Mouse (Mus musculus) liver, adult 2 months (tissue): ENCODE data around the gene Tead2. TPM values are rescaled to one million over a fixed set of nuclear protein-coding genes. Genes with fewer than 3 reads are reported as not detected.

ENCODE experiments used
- DNase-seq: peaks from one replicate; pipeline ENCODE4 v3.0.0-alpha.2; 2011; ENCODE audit warnings: low read depth, low spot score; ENCODE audit errors: extremely low read depth
- H3K27ac ChIP-seq: fragments of 200-500 bp; replicated peaks from 2 replicates; pipeline ENCODE4 v1.5.1; 2012; ENCODE audit warnings: low read depth, mild to moderate bottlenecking, control low read depth, inconsistent platforms, low read length; ENCODE audit not compliant: insufficient read depth
- H3K27me3 ChIP-seq: fragments of 200-500 bp; 2 replicates; pipeline ENCODE4 v1.6.1; 2012; ENCODE audit warnings: mild to moderate bottlenecking, moderate library complexity, low read length, inconsistent platforms; ENCODE audit not compliant: control insufficient read depth, insufficient read depth
- H3K36me3 ChIP-seq: fragments of 200-500 bp; 2 replicates; pipeline ENCODE4 v1.6.1; 2012; ENCODE audit warnings: low read length, inconsistent platforms; ENCODE audit not compliant: control insufficient read depth, insufficient read depth
- H3K4me1 ChIP-seq: fragments of 200-500 bp; 2 replicates; pipeline ENCODE4 v1.6.1; 2011; ENCODE audit warnings: low read length; ENCODE audit not compliant: control insufficient read depth, insufficient read depth
- H3K4me3 ChIP-seq: fragments of 200-500 bp; 2 replicates; pipeline ENCODE4 v1.5.1; 2011; ENCODE audit warnings: low read depth, mild to moderate bottlenecking, control low read depth, low read length, moderate library complexity; ENCODE audit not compliant: insufficient read depth
- H3K79me2 ChIP-seq: fragments of 200-500 bp; 2 replicates; pipeline ENCODE4 v1.6.1; 2012; ENCODE audit warnings: inconsistent platforms, mild to moderate bottlenecking, low read length, moderate library complexity; ENCODE audit not compliant: control insufficient read depth, insufficient read depth
- H3K9ac ChIP-seq: fragments of 200-500 bp; 2 replicates; pipeline ENCODE4 v1.6.1; 2012; ENCODE audit warnings: low read depth, mild to moderate bottlenecking, control low read depth, inconsistent platforms, low read length
- CTCF ChIP-seq: fragments of 200-500 bp; IDR thresholded peaks from 2 replicates; pipeline ENCODE4 v1.5.1; 2011; ENCODE audit warnings: low read depth, low read length, control low read depth
- POLR2A ChIP-seq: fragments of 200-500 bp; IDR thresholded peaks from 2 replicates; pipeline ENCODE4 v1.6.1; 2011; ENCODE audit warnings: low read length, control low read depth; ENCODE audit not compliant: insufficient read depth; ENCODE audit errors: extremely low read depth
- WGBS: fragments of 180-500 bp; shearing (Covaris S2); methylation state at CpG from one replicate; pipeline ENCODE4 v1.1.7; 2018; 5-methylcytosine and 5-hydroxymethylcytosine counted together
- polyA plus RNA-seq: library from polyadenylated mRNA; depleted of rRNA; stranded (reverse); fragments of >200 nt; gene quantifications from 2 replicates; pipeline ENCODE4 v1.2.3, GENCODE M21; 2012
- total RNA-seq: library from RNA; depleted of rRNA; stranded (reverse); fragments of >200 nt; gene quantifications from 2 replicates; pipeline ENCODE4 v1.2.3, GENCODE M21; 2014

Gene Tead2
- total and polyA plus RNA-seq, 2 experiments: 1.5 to 2.9 TPM

- no peak for DNase-seq
- TF ChIP-seq CTCF (no peak), POLR2A (no peak)
- Histone ChIP-seq H3K9ac (no peak overlapping the region), H3K27ac (no peak overlapping the region), H3K79me2 (no peaks in the 10 kb centered on the region), H3K27me3 (no peaks in the 10 kb centered on the region), H3K4me3 (no peak overlapping the region), H3K4me1 (no peaks in the 10 kb centered on the region), H3K36me3 (no peaks in the 10 kb centered on the region)
- 93% methylated on average over 7 of the region's 7 CpGs for WGBS
Observed at GRCm38 (mm10) chr7:45224826-45225225, 9.3 kb downstream of the Tead2 start.

DNA sequence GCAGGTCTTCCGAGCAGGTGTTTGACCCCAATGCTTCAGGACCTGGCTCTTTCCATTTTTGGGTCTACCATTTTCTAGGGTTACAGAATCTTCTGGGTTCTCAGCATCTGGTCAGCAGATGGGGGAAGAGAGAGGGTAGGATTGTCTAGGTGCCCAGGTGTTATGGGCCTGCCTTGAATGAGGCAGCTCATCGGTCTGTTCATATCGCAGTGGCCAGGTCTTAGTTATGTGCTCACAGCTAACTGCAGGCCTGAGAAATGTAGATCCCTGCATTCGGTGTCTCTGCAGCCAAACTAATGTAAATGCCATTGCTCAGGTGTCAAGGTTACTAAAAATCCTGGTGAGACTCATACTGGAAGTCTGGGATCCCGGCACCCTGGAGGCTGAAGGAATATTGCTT lies 10.9 kb downstream of the Tead2 start:
- no peaks in the 10 kb centered on the region for H3K4me1 ChIP-seq
- H3K4me3 ChIP-seq: no peak overlapping the region
- no peaks in the 10 kb centered on the region for H3K79me2 ChIP-seq
- H3K27ac ChIP-seq: no peak overlapping the region
- H3K9ac ChIP-seq: no peak overlapping the region
- WGBS: 95% methylated on average over 5 of the region's 5 CpGs
- DNase-seq: no peak
- H3K27me3 ChIP-seq: no peaks in the 10 kb centered on the region
- no peaks in the 10 kb centered on the region for H3K36me3 ChIP-seq
- no peak for TF ChIP-seq CTCF
- no peak for TF ChIP-seq POLR2A

DNA sequence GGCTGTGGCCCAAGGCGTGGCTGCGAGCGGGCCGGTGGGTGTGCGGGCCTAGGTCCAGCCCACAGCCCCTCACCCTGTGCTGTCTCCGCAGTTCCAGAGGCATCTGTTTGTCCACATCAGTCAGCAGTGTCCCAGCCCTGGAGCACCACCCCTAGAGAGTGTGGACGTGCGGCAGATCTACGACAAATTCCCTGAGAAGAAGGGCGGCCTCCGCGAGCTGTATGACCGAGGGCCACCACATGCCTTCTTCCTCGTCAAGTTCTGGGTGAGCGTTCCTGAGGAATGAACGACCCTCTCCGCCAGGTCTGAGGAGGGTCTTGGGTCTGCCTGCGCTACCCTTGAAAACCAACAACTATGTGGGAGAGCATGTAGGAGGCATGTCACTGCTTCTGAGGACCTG lies 13.0 kb downstream of the Tead2 start:
- H3K4me1 ChIP-seq: no peaks in the 10 kb centered on the region
- H3K9ac ChIP-seq: no peak overlapping the region
- H3K27me3 ChIP-seq: no peaks in the 10 kb centered on the region
- no peak for DNase-seq
- H3K4me3 ChIP-seq: no peak overlapping the region
- TF ChIP-seq POLR2A: no peak
- TF ChIP-seq CTCF: no peak
- H3K36me3 ChIP-seq: no peaks in the 10 kb centered on the region
- WGBS: 95% methylated on average over 18 of the region's 18 CpGs
- no peak overlapping the region for H3K27ac ChIP-seq
- H3K79me2 ChIP-seq: no peaks in the 10 kb centered on the region

DNA sequence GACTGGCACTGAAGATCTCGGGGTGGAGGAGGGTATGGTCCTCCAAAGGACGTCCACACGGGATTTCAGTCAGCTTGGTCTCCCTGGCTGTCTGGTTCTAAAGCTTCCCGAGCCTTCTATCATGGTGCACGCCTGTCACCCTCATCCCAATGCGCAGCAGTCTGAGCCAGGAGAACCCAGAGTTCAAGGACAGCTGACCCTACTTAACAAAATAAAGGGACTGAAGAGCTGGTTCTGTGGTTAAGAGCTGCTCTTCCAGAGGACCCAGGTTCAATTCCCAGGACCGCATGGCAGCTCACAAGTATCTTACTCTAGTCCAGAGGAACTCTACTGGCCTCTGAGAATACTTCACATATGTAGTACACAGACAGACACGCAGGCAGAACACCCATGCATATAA lies 13.5 kb downstream of the Tead2 start:
- no peak overlapping the region for H3K27ac ChIP-seq
- no peak overlapping the region for H3K9ac ChIP-seq
- no peak for DNase-seq
- WGBS: 90% methylated on average over 8 of the region's 8 CpGs
- H3K4me1 ChIP-seq: no peaks in the 10 kb centered on the region
- H3K36me3 ChIP-seq: no peaks in the 10 kb centered on the region
- H3K27me3 ChIP-seq: 0 out of 2 replicates have a peak, but pooled peaks cover under 1% of the 10 kb centered on the region
- TF ChIP-seq CTCF (no peak), POLR2A (no peak)
- H3K79me2 ChIP-seq: no peaks in the 10 kb centered on the region
- H3K4me3 ChIP-seq: no peak overlapping the region

DNA sequence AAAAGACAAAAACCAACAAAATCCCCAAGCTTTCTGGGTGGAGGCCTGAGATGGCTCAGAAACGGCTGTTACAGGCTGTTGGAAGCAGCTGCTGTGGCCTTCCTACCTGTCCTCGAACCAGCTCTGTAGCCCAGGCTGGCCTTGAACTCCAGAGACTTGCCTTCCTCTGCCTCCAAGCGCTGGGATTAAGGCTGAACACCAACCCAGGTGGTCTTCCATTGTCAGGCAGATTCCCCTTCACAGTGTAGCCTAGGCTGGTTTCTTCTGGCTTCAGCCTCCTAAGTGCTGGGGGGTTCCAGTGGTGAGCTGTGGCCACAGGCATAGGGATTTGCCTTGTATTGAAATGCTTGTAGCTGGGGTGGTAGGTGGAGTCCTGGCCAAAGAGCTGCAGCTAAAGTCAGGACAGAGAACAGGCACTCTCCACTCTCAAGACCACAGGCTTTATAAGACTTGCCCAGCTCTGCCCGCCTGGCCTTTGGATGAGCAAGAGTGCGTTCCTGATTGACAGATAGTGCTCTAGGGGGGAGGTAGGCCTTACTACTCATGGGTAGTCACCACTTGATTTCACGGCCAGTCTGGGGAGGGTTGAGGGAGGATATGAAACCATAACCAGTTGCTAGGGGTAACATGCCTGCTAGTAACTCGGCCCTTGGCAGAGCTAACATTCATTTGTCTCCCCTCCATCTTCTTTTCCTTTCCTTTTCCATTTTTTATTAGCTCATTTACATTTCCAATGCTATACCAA lies 14.1 kb downstream of the Tead2 start:
- no peak overlapping the region for H3K27ac ChIP-seq
- no peak overlapping the region for H3K4me3 ChIP-seq
- peaks cover 4% of the 10 kb centered on the region; the same call in 1 of the 2 replicates for H3K27me3 ChIP-seq
- DNase-seq: no peak
- H3K4me1 ChIP-seq: 0 out of 2 replicates have a peak, but pooled peaks cover under 1% of the 10 kb centered on the region
- no peaks in the 10 kb centered on the region for H3K36me3 ChIP-seq
- no peaks in the 10 kb centered on the region for H3K79me2 ChIP-seq
- 89% methylated on average over 7 of the region's 7 CpGs for WGBS
- no peak for TF ChIP-seq POLR2A
- no peak for TF ChIP-seq CTCF
- H3K9ac ChIP-seq: no peak overlapping the region

- DNase-seq: no peak
- WGBS: 93% methylated on average over 12 of the region's 12 CpGs
- H3K79me2 ChIP-seq: no peaks in the 10 kb centered on the region
- no peaks in the 10 kb centered on the region for H3K36me3 ChIP-seq
- peaks cover 4% of the 10 kb centered on the region; the same call in 1 of the 2 replicates for H3K27me3 ChIP-seq
- no peak overlapping the region for H3K27ac ChIP-seq
- no peak for TF ChIP-seq CTCF
- TF ChIP-seq POLR2A: no peak
- peaks cover 4% of the 10 kb centered on the region; the same call in 1 of the 2 replicates for H3K4me1 ChIP-seq
- no peak overlapping the region for H3K9ac ChIP-seq
- H3K4me3 ChIP-seq: no peak overlapping the region
Observed at GRCm38 (mm10) chr7:45231192-45231591, 15.6 kb downstream of the Tead2 start.
